Mouse (Mus musculus): Measurements from ENCODE around the gene Syne2. TPM values are rescaled to one million over a fixed set of nuclear protein-coding genes. Genes with fewer than 3 reads are reported as not detected.

Gene Syne2
- polyA plus RNA-seq, 1 experiment from 2014 or later, result 6.3 TPM

DNA sequence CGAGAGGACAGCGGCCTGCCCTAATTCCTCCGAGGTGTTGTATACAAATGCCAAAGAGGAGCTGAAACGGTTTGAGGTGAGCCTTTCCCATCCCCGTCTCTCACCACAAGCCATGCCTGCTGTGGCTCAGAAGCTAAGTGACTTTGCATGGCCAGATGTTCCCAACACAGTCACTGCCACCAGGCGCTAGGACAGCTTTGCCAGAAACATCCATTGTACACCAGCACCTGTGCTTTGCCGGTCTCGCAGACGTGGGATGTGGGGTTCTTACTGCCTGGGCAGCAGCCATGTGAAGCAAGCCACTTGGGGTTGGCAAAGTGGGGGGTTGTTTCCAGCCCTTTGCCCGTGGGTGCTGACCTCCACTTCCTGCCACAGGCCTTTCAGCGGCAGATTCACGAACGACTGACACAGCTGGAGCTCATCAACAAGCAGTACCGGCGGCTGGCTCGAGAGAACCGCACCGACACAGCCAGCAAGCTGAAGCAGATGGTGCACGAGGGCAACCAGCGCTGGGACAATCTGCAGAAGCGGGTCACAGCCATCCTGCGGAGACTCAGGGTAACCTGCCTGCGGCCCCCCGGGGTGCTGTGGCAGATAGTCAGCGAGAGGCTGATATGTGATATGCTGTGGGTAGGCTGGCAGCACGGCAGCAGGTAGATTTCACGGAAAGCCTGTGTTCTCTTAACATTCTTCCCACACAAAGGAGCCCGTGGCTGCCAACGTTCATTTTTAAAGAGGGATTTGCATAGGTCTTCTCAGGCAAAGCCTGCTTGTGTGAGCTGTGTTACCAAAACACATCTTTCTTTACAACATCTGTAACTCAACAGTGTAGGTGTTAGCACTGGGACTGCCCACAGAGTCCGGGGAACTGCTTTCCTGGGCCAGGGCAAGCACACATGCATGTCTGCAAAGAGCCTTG, 277.4 kb downstream of the Syne2 start:
- H3K27ac ChIP-seq (ENCODE audit: low read depth), result no peak overlapping the region
- H3K4me2 ChIP-seq (ENCODE audit: low read depth, low read length), result no peak overlapping the region
- H3K4me3 ChIP-seq (ENCODE audit: low read depth, low read length), result no peak overlapping the region
- H3K4me1 ChIP-seq (ENCODE audit: insufficient read depth), result no peaks in the 10 kb centered on the region
- WGBS (ENCODE audit: insufficient replicate concordance), result 70% methylated on average over 30 of the region's 30 CpGs
- no peak overlapping the region for H3K9ac ChIP-seq (replicated peaks)
- TF ChIP-seq EP300 (IDR thresholded peaks at IDR 0.05; ENCODE audit: low read depth), result no peak
- TF ChIP-seq CTCF (IDR thresholded peaks at IDR 0.05; ENCODE audit: low read depth), result no peak
- DNase-seq (no peak), ATAC-seq (no peak)
- no peaks in the 10 kb centered on the region for H3K27me3 ChIP-seq (ENCODE audit: insufficient read depth, low read length)
- H3K9me3 ChIP-seq (ENCODE audit: low read length), result no peaks in the 10 kb centered on the region
- H3K36me3 ChIP-seq (replicated peaks; ENCODE audit: insufficient read depth, low read length), result peaks cover 18% of the 10 kb centered on the region

DNA sequence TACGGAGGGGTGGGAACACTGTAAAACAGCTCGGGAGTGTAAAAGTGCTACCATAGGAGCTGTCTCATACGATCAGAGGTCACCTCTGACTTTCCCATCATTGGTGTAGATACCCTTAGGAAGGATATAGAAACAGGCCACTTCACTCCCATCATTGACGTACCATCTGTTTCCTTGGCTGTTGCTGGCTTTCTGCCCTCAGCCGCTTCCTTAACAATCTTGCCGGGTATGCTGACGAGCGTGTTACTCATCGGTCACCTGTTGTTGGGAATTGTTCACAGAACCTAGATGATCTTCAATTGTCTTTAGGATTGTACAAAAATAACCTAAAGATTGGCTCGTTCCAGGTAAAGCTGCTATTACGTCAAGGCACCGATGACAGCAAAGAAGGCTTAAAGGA, 284.7 kb downstream of the Syne2 start:
- Histone ChIP-seq H3K4me2 (ENCODE audit: low read depth, low read length) (no peak overlapping the region), H3K9me3 (ENCODE audit: low read length) (no peaks in the 10 kb centered on the region), H3K27ac (ENCODE audit: low read depth) (no peak overlapping the region), H3K27me3 (ENCODE audit: insufficient read depth, low read length) (no peaks in the 10 kb centered on the region), H3K36me3 (replicated peaks; ENCODE audit: insufficient read depth, low read length) (peaks cover 22% of the 10 kb centered on the region), H3K4me1 (ENCODE audit: insufficient read depth) (no peaks in the 10 kb centered on the region), H3K9ac (replicated peaks) (no peak overlapping the region), H3K4me3 (ENCODE audit: low read depth, low read length) (no peak overlapping the region)
- 86% methylated on average over 12 of the region's 12 CpGs for WGBS (ENCODE audit: insufficient replicate concordance)
- DNase-seq (no peak), ATAC-seq (no peak)
- TF ChIP-seq EP300 (IDR thresholded peaks at IDR 0.05; ENCODE audit: low read depth) (no peak), CTCF (IDR thresholded peaks at IDR 0.05; ENCODE audit: low read depth) (no peak)

DNA sequence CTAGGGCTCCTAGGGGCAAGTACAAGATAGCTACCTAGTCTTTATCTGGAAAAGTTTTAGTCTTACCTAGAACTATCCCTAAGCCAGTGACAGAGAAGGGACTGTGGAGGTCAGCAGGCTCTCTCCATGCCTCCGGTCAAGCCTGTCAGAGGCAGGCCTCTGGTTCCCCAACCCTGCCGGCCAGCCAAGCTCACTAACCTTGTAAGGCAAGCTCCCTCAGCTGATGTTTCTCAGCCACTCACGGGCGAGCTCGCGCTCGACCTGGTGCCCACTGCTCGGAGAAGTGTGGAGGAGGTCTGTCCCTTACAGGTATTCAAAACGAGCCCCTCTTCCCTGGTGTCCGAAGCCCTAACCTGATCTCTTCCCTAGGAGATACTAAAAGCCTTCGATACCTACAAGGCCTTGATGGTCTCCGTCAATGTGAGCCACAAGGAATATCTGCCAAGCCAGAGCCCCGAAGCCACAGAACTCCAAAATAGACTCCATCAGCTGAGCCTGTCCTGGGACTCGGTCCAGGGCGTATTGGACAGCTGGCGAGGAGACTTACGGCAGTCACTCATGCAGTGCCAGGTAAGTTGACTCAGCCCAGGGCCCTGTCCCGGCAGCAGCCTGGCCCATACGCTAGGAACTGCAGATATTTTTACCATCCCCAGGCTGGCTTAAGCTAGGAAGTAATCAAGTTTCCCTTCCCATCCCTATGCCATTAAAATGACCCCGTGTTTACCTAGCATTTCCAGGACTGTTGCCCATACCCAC, 286.8 kb downstream of the Syne2 start:
- H3K4me3 ChIP-seq (ENCODE audit: low read depth, low read length), result no peak overlapping the region
- H3K4me2 ChIP-seq (ENCODE audit: low read depth, low read length), result no peak overlapping the region
- ATAC-seq (no peak), DNase-seq (no peak)
- H3K36me3 ChIP-seq (replicated peaks; ENCODE audit: insufficient read depth, low read length), result peaks cover 26% of the 10 kb centered on the region; the same call in 1 of the 2 replicates
- H3K4me1 ChIP-seq (ENCODE audit: insufficient read depth), result no peaks in the 10 kb centered on the region
- H3K9me3 ChIP-seq (ENCODE audit: low read length), result no peaks in the 10 kb centered on the region
- H3K27me3 ChIP-seq (ENCODE audit: insufficient read depth, low read length), result no peaks in the 10 kb centered on the region
- H3K9ac ChIP-seq (replicated peaks), result no peak overlapping the region
- no peak for TF ChIP-seq EP300 (IDR thresholded peaks at IDR 0.05; ENCODE audit: low read depth)
- no peak for TF ChIP-seq CTCF (IDR thresholded peaks at IDR 0.05; ENCODE audit: low read depth)
- H3K27ac ChIP-seq (ENCODE audit: low read depth), result no peak overlapping the region
- WGBS (ENCODE audit: insufficient replicate concordance), result 82% methylated on average over 20 of the region's 20 CpGs

DNA sequence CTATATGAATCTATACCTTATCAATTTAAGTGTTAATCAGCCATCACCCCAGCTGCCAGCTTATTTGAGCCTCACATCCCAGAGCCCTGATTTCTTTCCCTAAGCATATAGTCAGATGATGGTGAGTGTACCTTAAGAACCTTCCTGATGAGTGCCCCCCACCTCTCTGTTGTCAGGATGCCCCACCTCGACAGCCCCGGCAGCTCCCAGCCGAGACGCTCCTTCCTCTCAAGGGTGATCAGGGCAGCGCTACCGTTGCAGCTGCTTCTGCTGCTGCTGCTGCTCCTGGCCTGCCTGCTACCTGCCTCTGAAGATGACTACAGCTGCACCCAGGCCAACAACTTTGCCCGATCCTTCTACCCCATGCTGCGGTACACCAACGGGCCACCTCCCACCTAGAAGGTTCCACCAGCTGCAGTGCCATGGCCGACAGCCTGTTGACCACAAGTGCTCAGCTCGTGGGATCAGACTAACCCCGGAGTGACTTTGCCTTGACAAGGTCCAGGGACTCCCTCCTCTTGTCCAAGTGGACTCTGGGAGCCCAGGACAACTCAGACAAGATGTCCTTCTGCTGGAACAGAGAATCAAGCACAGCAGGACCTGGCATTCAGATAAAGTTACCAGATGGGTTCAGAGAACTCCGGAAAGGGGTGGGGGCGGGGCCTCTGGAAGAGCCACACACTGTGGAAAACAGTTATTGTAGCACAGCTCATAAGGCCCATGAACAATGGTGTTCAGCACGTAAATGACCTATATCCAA, 291.9 kb downstream of the Syne2 start:
- WGBS (ENCODE audit: insufficient replicate concordance), result 84% methylated on average over 15 of the region's 15 CpGs
- Histone ChIP-seq H3K27ac (ENCODE audit: low read depth) (no peak overlapping the region), H3K4me1 (ENCODE audit: insufficient read depth) (no peaks in the 10 kb centered on the region), H3K9me3 (ENCODE audit: low read length) (no peaks in the 10 kb centered on the region), H3K36me3 (replicated peaks; ENCODE audit: insufficient read depth, low read length) (peaks cover 21% of the 10 kb centered on the region; the same call in 1 of the 2 replicates), H3K4me3 (ENCODE audit: low read depth, low read length) (no peak overlapping the region), H3K9ac (replicated peaks) (no peak overlapping the region), H3K4me2 (ENCODE audit: low read depth, low read length) (no peak overlapping the region), H3K27me3 (ENCODE audit: insufficient read depth, low read length) (no peaks in the 10 kb centered on the region)
- TF ChIP-seq EP300 (IDR thresholded peaks at IDR 0.05; ENCODE audit: low read depth) (no peak), CTCF (IDR thresholded peaks at IDR 0.05; ENCODE audit: low read depth) (no peak)
- ATAC-seq (no peak), DNase-seq (no peak)

DNA sequence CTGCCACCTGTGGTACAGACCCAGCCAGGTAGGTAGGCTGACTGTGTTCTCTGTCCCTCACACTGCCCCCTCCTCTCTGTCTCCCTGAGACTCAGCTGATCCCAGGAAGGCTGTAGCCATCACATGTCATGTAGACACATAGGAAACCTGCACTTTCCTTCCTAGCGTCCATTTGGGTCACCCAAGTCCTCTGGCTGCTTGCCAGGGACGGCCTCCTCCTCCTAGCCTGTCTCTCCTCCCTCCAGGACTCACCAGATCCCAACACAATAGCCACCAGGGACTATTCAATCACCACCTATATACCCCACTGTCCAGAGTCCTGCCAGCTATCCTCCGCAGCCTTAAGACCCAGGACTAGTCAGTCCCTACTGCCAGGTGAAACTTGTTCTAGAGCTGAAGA, 293.1 kb downstream of the Syne2 start:
- Histone ChIP-seq H3K36me3 (replicated peaks; ENCODE audit: insufficient read depth, low read length) (peaks cover 15% of the 10 kb centered on the region; the same call in 1 of the 2 replicates), H3K4me1 (ENCODE audit: insufficient read depth) (no peaks in the 10 kb centered on the region), H3K4me3 (ENCODE audit: low read depth, low read length) (no peak overlapping the region), H3K9ac (replicated peaks) (no peak overlapping the region), H3K27me3 (ENCODE audit: insufficient read depth, low read length) (no peaks in the 10 kb centered on the region), H3K9me3 (ENCODE audit: low read length) (no peaks in the 10 kb centered on the region), H3K27ac (ENCODE audit: low read depth) (no peak overlapping the region), H3K4me2 (ENCODE audit: low read depth, low read length) (no peak overlapping the region)
- ATAC-seq, result no peak
- WGBS (ENCODE audit: insufficient replicate concordance), result 70% methylated on average over 3 of the region's 3 CpGs
- DNase-seq, result no peak
- TF ChIP-seq CTCF (IDR thresholded peaks at IDR 0.05; ENCODE audit: low read depth), result no peak
- TF ChIP-seq EP300 (IDR thresholded peaks at IDR 0.05; ENCODE audit: low read depth), result no peak

DNA sequence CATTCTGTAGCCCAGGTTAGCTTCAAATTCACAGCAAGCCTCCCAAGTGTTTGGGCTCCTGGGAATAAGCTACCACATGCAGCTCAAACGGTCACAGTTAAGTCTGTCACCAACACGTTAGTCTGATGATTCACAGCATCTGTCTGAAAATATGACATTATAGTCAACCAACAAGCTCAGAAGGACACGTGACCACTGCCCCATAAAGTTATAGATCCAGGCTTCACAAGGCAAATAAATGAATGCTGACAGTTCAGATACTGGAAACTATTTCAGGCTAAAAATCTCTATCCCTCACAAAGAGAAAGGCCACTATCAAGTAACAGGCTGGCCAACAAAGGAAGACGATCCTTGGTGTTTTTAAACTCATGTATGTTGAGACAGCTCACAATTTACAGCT, 298.6 kb downstream of the Syne2 start:
- no peak overlapping the region for H3K4me3 ChIP-seq (ENCODE audit: low read depth, low read length)
- no peak overlapping the region for H3K4me2 ChIP-seq (ENCODE audit: low read depth, low read length)
- H3K9me3 ChIP-seq (ENCODE audit: low read length), result no peaks in the 10 kb centered on the region
- 65% methylated on average over 4 of the region's 4 CpGs for WGBS (ENCODE audit: insufficient replicate concordance)
- no peaks in the 10 kb centered on the region for H3K27me3 ChIP-seq (ENCODE audit: insufficient read depth, low read length)
- DNase-seq (no peak), ATAC-seq (no peak)
- H3K36me3 ChIP-seq (replicated peaks; ENCODE audit: insufficient read depth, low read length), result no peaks in the 10 kb centered on the region
- TF ChIP-seq CTCF (IDR thresholded peaks at IDR 0.05; ENCODE audit: low read depth), result no peak
- TF ChIP-seq EP300 (IDR thresholded peaks at IDR 0.05; ENCODE audit: low read depth), result no peak
- H3K27ac ChIP-seq (ENCODE audit: low read depth), result no peak overlapping the region
- no peak overlapping the region for H3K9ac ChIP-seq (replicated peaks)
- no peaks in the 10 kb centered on the region for H3K4me1 ChIP-seq (ENCODE audit: insufficient read depth)

Data from liver, postnatal 0 days (tissue).